Mouse (Mus musculus): ENCODE data around the gene Nprl3.

- TF ChIP-seq GATA1 (IDR thresholded peaks at IDR 0.05; ENCODE audit: low read length) (no peak), TAL1 (IDR thresholded peaks at IDR 0.05; ENCODE audit: low read length) (no peak)
Measured at GRCm38 (mm10) chr11:32218501-32219050, 48.9 kb downstream of the Nprl3 start.

Measured in erythroblast, embryonic 14.5 days (primary cell).